Mouse (Mus musculus): Measurements from ENCODE around the gene Xk. TPM values are rescaled to one million over a fixed set of nuclear protein-coding genes. Genes with fewer than 3 reads are reported as not detected.

Gene Xk
- polyA plus RNA-seq, 2 experiments: 18.2 to 21.6 TPM

Other genes starting within 250 kb of the Xk start
- not detected in 2 replicates for gene Fthl17e, start 239.3 kb upstream of the Xk start, polyA plus RNA-seq (2012; rRNA removed)
- not detected in 2 replicates for gene Fthl17e, start 239.3 kb upstream of the Xk start, polyA plus RNA-seq (2014; fragmentation: Nextera tagmentation; extraction: Ambion mirVana)
- not detected in 2 replicates for gene Fthl17f, start 209.7 kb upstream of the Xk start, polyA plus RNA-seq (2012; rRNA removed)
- gene Fthl17f, start 209.7 kb upstream of the Xk start, polyA plus RNA-seq (2014; fragmentation: Nextera tagmentation; extraction: Ambion mirVana): not detected in 2 replicates
- not detected in 2 replicates for gene 4930402K13Rik, start 168.2 kb upstream of the Xk start, polyA plus RNA-seq (2012; rRNA removed)
- gene 4930402K13Rik, start 168.2 kb upstream of the Xk start, polyA plus RNA-seq (2014; fragmentation: Nextera tagmentation; extraction: Ambion mirVana): not detected in 2 replicates
- gene Lancl3, start 72.9 kb upstream of the Xk start, polyA plus RNA-seq (2012; rRNA removed): 0.02 and 0.08 TPM in 2 replicates
- 0.13 and 0.20 TPM in 2 replicates for gene Lancl3, start 72.9 kb upstream of the Xk start, polyA plus RNA-seq (2014; fragmentation: Nextera tagmentation; extraction: Ambion mirVana)
- 0.41 and 1.5 TPM in 2 replicates for gene Gm14862, start 15.9 kb upstream of the Xk start, polyA plus RNA-seq (2012; rRNA removed)
- 4.4 and 5.3 TPM in 2 replicates for gene Gm14862, start 15.9 kb upstream of the Xk start, polyA plus RNA-seq (2014; fragmentation: Nextera tagmentation; extraction: Ambion mirVana)
- gene H2al1m, start 11.0 kb downstream of the Xk start, polyA plus RNA-seq (2012; rRNA removed): 2.2 and 3.1 TPM in 2 replicates
- 1.8 TPM in 2 replicates for gene H2al1m, start 11.0 kb downstream of the Xk start, polyA plus RNA-seq (2014; fragmentation: Nextera tagmentation; extraction: Ambion mirVana)
- not detected in 2 replicates for gene H2al1k, start 77.9 kb downstream of the Xk start, polyA plus RNA-seq (2012; rRNA removed)
- gene H2al1k, start 77.9 kb downstream of the Xk start, polyA plus RNA-seq (2014; fragmentation: Nextera tagmentation; extraction: Ambion mirVana): not detected in 2 replicates
- gene Cybb, start 215.0 kb downstream of the Xk start, polyA plus RNA-seq (2012; rRNA removed): 1.7 and 2.8 TPM in 2 replicates
- 9.2 and 9.3 TPM in 2 replicates for gene Cybb, start 215.0 kb downstream of the Xk start, polyA plus RNA-seq (2014; fragmentation: Nextera tagmentation; extraction: Ambion mirVana)

Data from liver, embryonic 14.5 days (tissue).